Mouse (Mus musculus) liver, embryonic 14.5 days (tissue): ENCODE data around the gene Pik3cb. TPM values are rescaled to one million over a fixed set of nuclear protein-coding genes. Genes with fewer than 3 reads are reported as not detected.

Source experiments
- ATAC-seq: fragments of 200-750 bp; cut with Nextera tagmentation; 2 replicates; pipeline ENCODE4 v1.8.0; 2017; ENCODE audit warnings: moderate number of reproducible peaks, mild to moderate bottlenecking, moderate library complexity; ENCODE audit not compliant: insufficient read depth
- DNase-seq, 3 experiments: peaks; one replicate each; pipeline ENCODE4 v3.0.0-alpha.2; 2012 to 2013; ENCODE audit warnings: low read depth in 3 of 3, low spot score in 3 of 3
- H3K27ac ChIP-seq: fragments of 300-500 bp; sonication (generic); 2 replicates; pipeline ENCODE4 v1.5.1; 2014; ENCODE audit warnings: moderate library complexity, mild to moderate bottlenecking, control low read depth, inconsistent platforms
- H3K27me3 ChIP-seq: fragments of 300-500 bp; sonication (generic); 2 replicates; pipeline ENCODE4 v1.6.1; 2014; ENCODE audit warnings: mild to moderate bottlenecking, low read length, moderate library complexity; ENCODE audit not compliant: control insufficient read depth, insufficient read depth
- H3K36me3 ChIP-seq: fragments of 300-500 bp; sonication (generic); replicated peaks from 2 replicates; pipeline ENCODE4 v1.6.1; 2014; ENCODE audit warnings: low read depth; ENCODE audit not compliant: control insufficient read depth, insufficient read depth
- H3K4me1 ChIP-seq, 2 experiments: fragments of 200-500 bp in 1 of 2; fragments of 300-500 bp in 1 of 2; sonication (generic) in 1 of 2; replicated peaks; 2 replicates each; pipeline ENCODE4 v1.6.1; 2012 to 2014; ENCODE audit warnings: antibody characterized with exemption in 1 of 2, inconsistent platforms in 1 of 2, low read length in 1 of 2; ENCODE audit not compliant: control insufficient read depth in 2 of 2, insufficient read depth in 2 of 2
- H3K4me2 ChIP-seq: fragments of 300-500 bp; sonication (generic); 2 replicates; pipeline ENCODE4 v1.6.1; 2014; ENCODE audit warnings: low read depth, mild to moderate bottlenecking, control low read depth, moderate library complexity
- H3K4me3 ChIP-seq, 2 experiments: fragments of 200-500 bp in 1 of 2; fragments of 300-500 bp in 1 of 2; sonication (generic) in 1 of 2; 2 replicates each; pipeline ENCODE4 v1.5.1; 2012 to 2014; ENCODE audit warnings: low read depth in 2 of 2, low read length in 2 of 2, mild to moderate bottlenecking in 2 of 2, control low read depth in 1 of 2, inconsistent platforms in 1 of 2, moderate library complexity in 1 of 2; ENCODE audit not compliant: insufficient read depth in 1 of 2
- H3K9ac ChIP-seq: fragments of 300-500 bp; sonication (generic); replicated peaks from 2 replicates; pipeline ENCODE4 v1.6.1; 2014; ENCODE audit warnings: mild to moderate bottlenecking, control low read depth, moderate library complexity
- H3K9me3 ChIP-seq: fragments of 300-500 bp; sonication (generic); 2 replicates; pipeline ENCODE4 v1.6.1; 2016; ENCODE audit warnings: low read length, mixed read lengths; ENCODE audit not compliant: control insufficient read depth
- CTCF ChIP-seq: IDR thresholded peaks from 2 replicates; pipeline ENCODE4 v1.5.1; 2016; ENCODE audit warnings: antibody characterized with exemption, low read depth, control low read depth
- EP300 ChIP-seq: IDR thresholded peaks from 2 replicates; pipeline ENCODE4 v1.6.1; 2016; ENCODE audit warnings: antibody characterized with exemption, low read depth
- WGBS: fragments of 180-500 bp; shearing (Covaris S2); extraction: QIAGEN DNeasy Blood & Tissue Kit; methylation state at CpG from one replicate; pipeline ENCODE4 v1.1.7; 2014; ENCODE audit not compliant: insufficient replicate concordance; 5-methylcytosine and 5-hydroxymethylcytosine counted together
- polyA plus RNA-seq, 2 experiments: library from polyadenylated mRNA; depleted of rRNA in 1 of 2; stranded (reverse) in 1 of 2; unstranded in 1 of 2; fragments of >200 nt; fragmentation: Nextera tagmentation in 1 of 2; extraction: Ambion mirVana in 1 of 2; gene quantifications; 2 replicates each; pipeline versions ENCODE4 v1.2.1 to v1.2.3; 2012 to 2014

The Pik3cb gene
- 3.0 and 4.3 TPM in 2 replicates for polyA plus RNA-seq (2012; rRNA removed)
- polyA plus RNA-seq (2014; fragmentation: Nextera tagmentation; extraction: Ambion mirVana) = 1.8 and 2.3 TPM in 2 replicates

GRCm38 (mm10) chr9:99140063-99140882 lies at the start of gene Pik3cb:
Gene Pik3cb (minus strand): TSS chr9:99140621.
- peaks cover 27 to 30% of the 10 kb centered on the region in 2 experiments for H3K4me1 ChIP-seq
- WGBS = under 1% methylated on average over 77 of the region's 77 CpGs

DNA sequence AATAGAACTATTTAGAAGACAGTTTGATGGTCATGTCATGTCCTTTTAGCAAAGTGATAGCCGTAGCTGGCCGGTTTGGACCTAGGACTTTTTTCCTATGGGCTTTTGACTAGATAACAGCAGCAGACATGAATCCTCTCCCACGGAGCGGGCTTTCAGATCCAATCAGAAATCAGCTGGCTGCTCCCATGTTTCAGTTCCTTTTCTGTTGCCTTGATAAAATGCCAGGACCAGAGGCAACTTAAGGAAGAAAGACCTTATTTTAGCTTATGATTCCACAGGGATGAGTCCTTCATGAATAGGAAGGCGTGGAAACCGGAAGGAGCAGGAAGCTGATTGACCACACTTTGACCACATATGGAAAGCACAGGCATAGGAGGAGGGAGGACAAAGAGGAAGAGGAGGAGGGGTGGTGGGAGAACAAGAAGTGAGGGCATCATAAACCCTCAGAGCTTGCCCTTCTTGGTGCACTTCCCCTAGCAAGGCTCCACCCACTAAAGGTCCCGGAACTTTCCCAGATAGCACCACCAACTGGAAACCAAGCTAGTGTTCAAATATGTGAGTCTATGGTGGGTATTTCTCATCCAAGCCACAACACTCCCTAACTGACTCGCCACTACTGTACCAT lies 42.7 kb upstream of the Pik3cb start:
- Histone ChIP-seq H3K9ac (no peak overlapping the region), H3K4me2 (peak overlapping the region; percentile 55), H3K4me3 (peak overlapping the region; percentile 1 to 20), H3K27ac (no peak overlapping the region; the same call in 1 of the 2 replicates), H3K36me3 (no peaks in the 10 kb centered on the region), H3K27me3 (no peaks in the 10 kb centered on the region), H3K4me1 (peaks cover 6 to 21% of the 10 kb centered on the region in 2 experiments), H3K9me3 (no peaks in the 10 kb centered on the region)
- ATAC-seq (peak; percentile 63), DNase-seq (no peak)
- WGBS = 16% methylated on average over 8 of the region's 8 CpGs
- no peak for TF ChIP-seq EP300
- no peak for TF ChIP-seq CTCF

More at GRCm38 (mm10) chr9:99140063-99140882, at the start of gene Pik3cb:
- H3K4me3 ChIP-seq = peak within 1 kb of the TSS; percentile 94 to 96
- no peaks in the 10 kb centered on the region for H3K9me3 ChIP-seq
- TF ChIP-seq CTCF (no peak), EP300 (no peak)
- H3K27ac ChIP-seq = peak within 1 kb of the TSS; percentile 80
- no peaks in the 10 kb centered on the region for H3K27me3 ChIP-seq
- no peaks in the 10 kb centered on the region for H3K36me3 ChIP-seq
- ATAC-seq = peak; percentile 89
- H3K4me2 ChIP-seq = peak within 1 kb of the TSS; percentile 97
- H3K9ac ChIP-seq = peak within 1 kb of the TSS; percentile 82
- DNase-seq = peak; percentile 86 to 88 (median 86)

GRCm38 (mm10) chr9:99182121-99182520 lies 41.7 kb upstream of the Pik3cb start:
- peaks cover 6 to 21% of the 10 kb centered on the region in 2 experiments for H3K4me1 ChIP-seq
- 11% methylated on average over 7 of the region's 7 CpGs for WGBS
- H3K36me3 ChIP-seq = no peaks in the 10 kb centered on the region
- DNase-seq (peak; percentile 42 to 58 (median 45)), ATAC-seq (peak; percentile 81)
- no peaks in the 10 kb centered on the region for H3K27me3 ChIP-seq
- TF ChIP-seq CTCF = no peak
- TF ChIP-seq EP300 = peak; percentile 45; the same call in 1 of the 2 replicates
- no peak overlapping the region for H3K4me3 ChIP-seq
- H3K4me2 ChIP-seq = peak overlapping the region; percentile 55; the same call in 1 of the 2 replicates
- no peak overlapping the region for H3K9ac ChIP-seq
- no peak overlapping the region for H3K27ac ChIP-seq
- no peaks in the 10 kb centered on the region for H3K9me3 ChIP-seq

- no peak for DNase-seq
Measured at GRCm38 (mm10) chr9:99180272-99180671, 39.9 kb upstream of the Pik3cb start.

DNA sequence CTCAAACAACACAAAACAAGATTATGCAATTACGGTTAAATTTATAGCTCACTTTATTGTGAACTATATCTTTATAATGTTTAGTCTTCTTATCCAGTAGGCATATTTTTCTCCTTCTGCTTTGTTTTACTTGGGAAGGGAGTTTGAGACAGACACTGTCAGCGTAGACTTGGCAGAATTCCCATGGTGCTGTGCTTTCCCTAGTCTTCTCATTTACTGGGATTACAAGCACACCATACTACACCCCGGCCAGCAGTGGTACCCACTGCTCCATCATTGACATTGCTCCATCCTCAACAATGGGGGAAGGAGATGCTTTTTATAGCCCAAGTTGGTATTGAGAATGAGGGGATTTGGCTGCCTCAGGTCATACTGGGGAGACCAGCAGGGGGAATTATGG lies 38.3 kb upstream of the Pik3cb start:
- TF ChIP-seq CTCF (no peak), EP300 (no peak)
- WGBS = 72% methylated on average over 3 of the region's 3 CpGs
- Histone ChIP-seq H3K36me3 (no peaks in the 10 kb centered on the region), H3K27ac (no peak overlapping the region), H3K9me3 (no peaks in the 10 kb centered on the region), H3K4me1 (peaks cover 6 to 21% of the 10 kb centered on the region in 2 experiments), H3K27me3 (no peaks in the 10 kb centered on the region), H3K4me3 (no peak overlapping the region), H3K4me2 (no peak overlapping the region), H3K9ac (no peak overlapping the region)
- ATAC-seq = no peak
- no peak for DNase-seq

More at GRCm38 (mm10) chr9:99180272-99180671, 39.9 kb upstream of the Pik3cb start:
- no peaks in the 10 kb centered on the region for H3K36me3 ChIP-seq
- H3K27ac ChIP-seq = no peak overlapping the region
- 41% methylated on average over 8 of the region's 8 CpGs for WGBS
- no peak for ATAC-seq
- H3K9me3 ChIP-seq = no peaks in the 10 kb centered on the region
- TF ChIP-seq EP300 (no peak), CTCF (no peak)
- H3K4me3 ChIP-seq = no peak overlapping the region
- no peaks in the 10 kb centered on the region for H3K27me3 ChIP-seq
- H3K9ac ChIP-seq = no peak overlapping the region
- peaks cover 6 to 21% of the 10 kb centered on the region in 2 experiments for H3K4me1 ChIP-seq
- H3K4me2 ChIP-seq = no peak overlapping the region
